Mouse (Mus musculus) liver, embryonic 14 days (tissue): Measurements from ENCODE around the gene Neurog2. TPM values are rescaled to one million over a fixed set of nuclear protein-coding genes. Genes with fewer than 3 reads are reported as not detected.

Source experiments
- polyA plus RNA-seq: library from polyadenylated mRNA; depleted of rRNA; stranded (reverse); fragments of >200 nt; gene quantifications from 2 replicates; pipeline ENCODE4 v1.2.3, GENCODE M21; 2012; rRNA removed

Gene Neurog2
- 0.02 TPM in 2 replicates for polyA plus RNA-seq

GRCm38 (mm10) chr3:127633080-127634032 is at the start of gene Neurog2:
Gene Neurog2, plus strand, starts transcription at chr3:127633135.

Other genes starting within 250 kb of the Neurog2 start
- gene Ank2, start 133.8 kb upstream of the Neurog2 start, polyA plus RNA-seq: 5.4 and 6.2 TPM in 2 replicates
- 27.9 and 28.1 TPM in 2 replicates for gene Larp7, start 79.8 kb upstream of the Neurog2 start, polyA plus RNA-seq
- gene Zgrf1, start 79.6 kb upstream of the Neurog2 start, polyA plus RNA-seq: 5.2 and 5.4 TPM in 2 replicates
- 0.52 and 0.70 TPM in 2 replicates for gene Alpk1, start 147.4 kb downstream of the Neurog2 start, polyA plus RNA-seq
- 8.4 and 10.3 TPM in 2 replicates for gene Tifa, start 156.7 kb downstream of the Neurog2 start, polyA plus RNA-seq
- 16.1 and 16.8 TPM in 2 replicates for gene Ap1ar, start 204.4 kb downstream of the Neurog2 start, polyA plus RNA-seq